Mouse (Mus musculus) layer of hippocampus, adult 18-20 months (tissue): ENCODE measurements around the gene Tfr2. TPM values are rescaled to one million over a fixed set of nuclear protein-coding genes. Genes with fewer than 3 reads are reported as not detected.

Source experiments
- DNase-seq, 2 experiments: peaks; one replicate each; pipeline ENCODE4 v3.0.0; 2022; ENCODE audit warnings: low spot score in 2 of 2
- total RNA-seq, 2 experiments: library from RNA; stranded (reverse); gene quantifications; 2 replicates each; pipeline ENCODE4 v1.2.3; 2021

The Tfr2 gene
- total RNA-seq, 2 experiments from 2014 or later = 14.6 to 15.2 TPM

- DNase-seq = no peak
Observed at GRCm38 (mm10) chr5:137537461-137537860, 32.2 kb upstream of the Tfr2 start.

GRCm38 (mm10) chr5:137539291-137539801 is 30.3 kb upstream of the Tfr2 start:
- DNase-seq = no peak

GRCm38 (mm10) chr5:137540991-137541390 is 28.6 kb upstream of the Tfr2 start:
- DNase-seq = no peak

GRCm38 (mm10) chr5:137541768-137542540 is 27.7 kb upstream of the Tfr2 start:
- no peak for DNase-seq

- no peak for DNase-seq
Observed at GRCm38 (mm10) chr5:137544926-137545325, 24.7 kb upstream of the Tfr2 start.

GRCm38 (mm10) chr5:137545596-137545995 is 24.0 kb upstream of the Tfr2 start:
- DNase-seq = no peak

GRCm38 (mm10) chr5:137549840-137550239 is 19.8 kb upstream of the Tfr2 start:
- DNase-seq = no peak

- DNase-seq = no peak
Observed at GRCm38 (mm10) chr5:137551119-137551518, 18.5 kb upstream of the Tfr2 start.

GRCm38 (mm10) chr5:137553000-137553399 is 16.6 kb upstream of the Tfr2 start:
- DNase-seq = no peak

- DNase-seq = peak; percentile 88 to 93
Observed at GRCm38 (mm10) chr5:137553411-137553837, 16.2 kb upstream of the Tfr2 start, which contains the start of gene Actl6b. Gene Actl6b (plus strand): TSS chr5:137553517.

GRCm38 (mm10) chr5:137553898-137554297 is 15.7 kb upstream of the Tfr2 start:
- DNase-seq = no peak

GRCm38 (mm10) chr5:137561556-137561955 is 8.1 kb upstream of the Tfr2 start:
- DNase-seq = peak in 1 of 2 experiments; percentile 31

- DNase-seq = peak in 1 of 2 experiments; percentile 65
Observed at GRCm38 (mm10) chr5:137562965-137563364, 6.7 kb upstream of the Tfr2 start.

- no peak for DNase-seq
Observed at GRCm38 (mm10) chr5:137565744-137566143, 3.9 kb upstream of the Tfr2 start.

- no peak for DNase-seq
Observed at GRCm38 (mm10) chr5:137566416-137566815, 3.2 kb upstream of the Tfr2 start.

- no peak for DNase-seq
Observed at GRCm38 (mm10) chr5:137568223-137568798, 1.3 kb upstream of the Tfr2 start.

GRCm38 (mm10) chr5:137569031-137569430 is 609 bp upstream of the Tfr2 start:
- DNase-seq = no peak

GRCm38 (mm10) chr5:137570181-137570580 is 541 bp downstream of the Tfr2 start:
- DNase-seq = no peak

- DNase-seq = no peak
Observed at GRCm38 (mm10) chr5:137570691-137571586, 1.3 kb downstream of the Tfr2 start.

- DNase-seq = peak; percentile 51 to 57
Observed at GRCm38 (mm10) chr5:137574470-137574901, 4.8 kb downstream of the Tfr2 start.

GRCm38 (mm10) chr5:137580246-137580645 is 10.6 kb downstream of the Tfr2 start:
- no peak for DNase-seq
